Mouse (Mus musculus) myocyte (in vitro differentiated cells): ENCODE measurements around the gene Cerk. TPM values are rescaled to one million over a fixed set of nuclear protein-coding genes. Genes with fewer than 3 reads are reported as not detected.

Experiments used
- H3K27me3 ChIP-seq: one replicate; pipeline ENCODE4 v1.6.1; 2011; ENCODE audit not compliant: control insufficient read depth, insufficient read depth, insufficient read length
- H3K36me3 ChIP-seq: one replicate; pipeline ENCODE4 v1.6.1; 2011; ENCODE audit not compliant: control insufficient read depth, insufficient read depth
- H3K4me2 ChIP-seq: one replicate; pipeline ENCODE4 v1.6.1; 2011; ENCODE audit warnings: low read depth, control low read depth
- H3K4me3 ChIP-seq: one replicate; pipeline ENCODE4 v1.5.1; 2011; ENCODE audit warnings: mild to moderate bottlenecking, control low read depth, moderate library complexity
- H3K79me2 ChIP-seq: one replicate; pipeline ENCODE4 v1.6.1; 2011; ENCODE audit not compliant: control insufficient read depth, insufficient read depth
- H3ac ChIP-seq: one replicate; pipeline ENCODE4 v1.6.1; 2011; ENCODE audit not compliant: control insufficient read depth, insufficient read length
- CEBPB ChIP-seq: IDR thresholded peaks from 2 replicates; pipeline ENCODE4 v1.6.1; 2011; ENCODE audit warnings: mild to moderate bottlenecking, moderate library complexity; ENCODE audit not compliant: poor library complexity, insufficient read depth, severe bottlenecking
- E2F4 ChIP-seq: IDR thresholded peaks from one replicate; pipeline ENCODE4 v1.6.1; 2011; ENCODE audit warnings: mild to moderate bottlenecking, control low read depth, moderate library complexity; ENCODE audit not compliant: insufficient read depth
- MAX ChIP-seq: IDR thresholded peaks from one replicate; pipeline ENCODE4 v1.6.1; 2011; ENCODE audit warnings: low read depth, mild to moderate bottlenecking, control low read depth
- MYOD1 ChIP-seq, 3 experiments: IDR thresholded peaks; one replicate each; pipeline ENCODE4 v1.6.1; 2011; ENCODE audit warnings: control low read depth in 2 of 3, low read depth in 2 of 3, mild to moderate bottlenecking in 2 of 3, moderate library complexity in 1 of 3; ENCODE audit not compliant: insufficient read length in 2 of 3, control insufficient read depth in 1 of 3
- MYOG ChIP-seq, 3 experiments: IDR thresholded peaks; one replicate each; pipeline ENCODE4 v1.6.1; 2011; ENCODE audit warnings: control low read depth in 2 of 3, low read depth in 2 of 3, mild to moderate bottlenecking in 2 of 3; ENCODE audit not compliant: insufficient read length in 2 of 3, control insufficient read depth in 1 of 3, insufficient read depth in 1 of 3
- POLR2A ChIP-seq: IDR thresholded peaks from one replicate; pipeline ENCODE4 v1.6.1; 2011; ENCODE audit warnings: low read depth, mild to moderate bottlenecking, control low read depth, moderate library complexity; ENCODE audit not compliant: insufficient read length
- POLR2AphosphoS2 ChIP-seq: IDR thresholded peaks from one replicate; pipeline ENCODE4 v1.6.1; 2011; ENCODE audit warnings: low read depth, control low read depth; ENCODE audit not compliant: insufficient read length
- REST ChIP-seq: IDR thresholded peaks from one replicate; pipeline ENCODE4 v1.6.1; 2011; ENCODE audit warnings: mild to moderate bottlenecking, control low read depth, moderate library complexity; ENCODE audit not compliant: insufficient read depth, insufficient read length
- SRF ChIP-seq: IDR thresholded peaks from one replicate; pipeline ENCODE4 v1.6.1; 2011; ENCODE audit warnings: low read depth; ENCODE audit not compliant: control insufficient read depth, insufficient read length
- TCF12 ChIP-seq: IDR thresholded peaks from one replicate; pipeline ENCODE4 v1.6.1; 2011; ENCODE audit warnings: mild to moderate bottlenecking, control low read depth; ENCODE audit not compliant: poor library complexity, insufficient read depth, severe bottlenecking
- TCF3 ChIP-seq: IDR thresholded peaks from one replicate; pipeline ENCODE4 v1.6.1; 2011; ENCODE audit warnings: low read depth, control low read depth; ENCODE audit not compliant: insufficient read length
- USF1 ChIP-seq: IDR thresholded peaks from one replicate; pipeline ENCODE4 v1.6.1; 2011; ENCODE audit warnings: low read depth, mild to moderate bottlenecking, control low read depth, moderate library complexity
- polyA plus RNA-seq: library from polyadenylated mRNA; unstranded; fragments of >200 nt; fragmentation: generic; extraction: Trizol; gene quantifications from one replicate; pipeline ENCODE4 v1.2.1, GENCODE M21; 2012; ENCODE audit warnings: missing spikeins

Cerk gene
- polyA plus RNA-seq, 1 experiment = 13.8 TPM

DNA sequence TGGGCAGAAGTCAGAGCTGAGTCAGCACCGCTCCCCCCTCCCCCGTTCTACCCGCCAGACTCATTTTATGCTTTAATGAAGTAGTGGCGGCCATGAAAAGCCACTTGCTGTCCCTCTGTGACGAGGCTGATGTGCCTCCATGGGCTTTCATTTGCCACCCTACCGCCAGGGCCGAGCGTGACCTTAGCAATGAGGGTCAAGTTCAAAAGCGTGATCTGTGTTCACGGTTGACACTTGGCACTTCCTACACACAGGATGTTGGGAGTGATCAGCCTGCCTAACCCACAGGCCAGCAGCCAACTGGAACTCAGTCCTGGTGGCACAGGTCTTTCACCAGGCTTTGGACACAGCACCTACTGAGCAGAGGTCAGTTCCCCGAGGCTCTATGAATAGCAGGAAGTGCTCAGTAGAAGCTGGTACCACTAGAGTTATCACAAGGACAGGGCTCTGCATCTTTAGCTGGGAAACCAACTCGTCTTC lies 32.4 kb downstream of the Cerk start:
- no peak overlapping the region for H3K4me2 ChIP-seq
- no peak overlapping the region for H3K4me3 ChIP-seq
- H3K79me2 ChIP-seq = no peaks in the 10 kb centered on the region
- TF ChIP-seq USF1 (no peak), SRF (no peak), MAX (no peak), POLR2AphosphoS2 (no peak)
- peaks cover 12% of the 10 kb centered on the region for H3K36me3 ChIP-seq
- no peaks in the 10 kb centered on the region for H3K27me3 ChIP-seq
- H3ac ChIP-seq = no peak overlapping the region

DNA sequence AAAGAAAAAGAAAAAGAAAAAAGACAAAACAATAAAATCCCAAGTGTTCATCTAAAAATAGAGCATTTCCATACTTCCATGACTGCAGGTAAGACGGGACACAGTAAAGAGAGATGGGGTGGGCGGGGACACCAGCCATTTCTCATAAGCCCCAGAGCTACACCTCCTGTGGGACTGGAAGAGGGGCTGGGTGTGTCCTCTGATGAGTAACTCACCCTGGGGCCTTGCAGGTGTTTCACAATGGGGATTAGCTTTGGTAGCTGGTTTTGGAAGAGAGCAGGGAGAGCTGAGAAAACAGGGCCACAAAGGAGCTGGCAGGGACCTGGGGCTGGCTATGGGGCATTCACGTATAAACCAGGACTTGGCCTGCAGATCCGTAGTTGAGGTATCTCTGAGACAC lies 35.3 kb downstream of the Cerk start:
- Histone ChIP-seq H3K36me3 (peaks cover 14% of the 10 kb centered on the region), H3K79me2 (no peaks in the 10 kb centered on the region), H3K4me2 (no peak overlapping the region), H3K27me3 (no peaks in the 10 kb centered on the region), H3K4me3 (no peak overlapping the region), H3ac (no peak overlapping the region)
- TF ChIP-seq REST = no peak
- no peak for TF ChIP-seq POLR2A
- TF ChIP-seq CEBPB = no peak
- no peak for TF ChIP-seq TCF3
- TF ChIP-seq TCF12 = no peak
- no peak for TF ChIP-seq MAX
- no peak for TF ChIP-seq SRF
- TF ChIP-seq E2F4 = no peak
- TF ChIP-seq MYOD1 (IDR thresholded peaks at IDR 0.05; ENCODE audit: control insufficient read depth in 1 of 3, insufficient read length in 2 of 3, low read depth in 2 of 3) = no peak
- TF ChIP-seq USF1 = no peak
- TF ChIP-seq MYOG (IDR thresholded peaks at IDR 0.05; ENCODE audit: control insufficient read depth in 1 of 3, insufficient read depth in 1 of 3, insufficient read length in 2 of 3, low read depth in 2 of 3) = no peak
- no peak for TF ChIP-seq POLR2AphosphoS2

DNA sequence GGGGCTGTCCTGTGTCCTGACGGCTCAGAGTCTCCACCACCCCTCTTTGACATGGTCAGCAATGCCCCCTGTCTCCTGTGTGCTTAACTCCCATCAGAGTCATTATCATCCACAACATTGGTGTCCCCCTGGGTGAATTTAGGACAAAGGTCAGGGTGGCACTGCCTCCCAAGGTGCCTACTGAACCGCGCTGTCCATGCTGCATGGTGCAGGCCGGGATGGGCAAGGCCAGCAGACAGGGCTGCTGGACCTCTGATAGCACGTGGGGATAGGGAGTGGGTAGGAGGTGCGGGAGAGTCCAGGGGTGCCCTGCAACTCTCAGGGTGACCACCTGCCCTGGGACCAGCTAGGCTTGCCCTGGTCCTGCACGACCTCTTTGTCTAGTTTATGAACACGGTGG lies 39.0 kb downstream of the Cerk start:
- no peak for TF ChIP-seq POLR2AphosphoS2
- TF ChIP-seq REST = no peak
- no peak for TF ChIP-seq MYOG (IDR thresholded peaks at IDR 0.05; ENCODE audit: control insufficient read depth in 1 of 3, insufficient read depth in 1 of 3, insufficient read length in 2 of 3, low read depth in 2 of 3)
- TF ChIP-seq MAX = no peak
- TF ChIP-seq CEBPB = no peak
- TF ChIP-seq TCF12 = no peak
- TF ChIP-seq POLR2A = no peak
- TF ChIP-seq USF1 = no peak
- TF ChIP-seq TCF3 = no peak
- no peak for TF ChIP-seq E2F4
- TF ChIP-seq SRF = no peak
- no peak for TF ChIP-seq MYOD1 (IDR thresholded peaks at IDR 0.05; ENCODE audit: control insufficient read depth in 1 of 3, insufficient read length in 2 of 3, low read depth in 2 of 3)
- Histone ChIP-seq H3K36me3 (peaks cover 9% of the 10 kb centered on the region), H3K4me3 (no peak overlapping the region)

DNA sequence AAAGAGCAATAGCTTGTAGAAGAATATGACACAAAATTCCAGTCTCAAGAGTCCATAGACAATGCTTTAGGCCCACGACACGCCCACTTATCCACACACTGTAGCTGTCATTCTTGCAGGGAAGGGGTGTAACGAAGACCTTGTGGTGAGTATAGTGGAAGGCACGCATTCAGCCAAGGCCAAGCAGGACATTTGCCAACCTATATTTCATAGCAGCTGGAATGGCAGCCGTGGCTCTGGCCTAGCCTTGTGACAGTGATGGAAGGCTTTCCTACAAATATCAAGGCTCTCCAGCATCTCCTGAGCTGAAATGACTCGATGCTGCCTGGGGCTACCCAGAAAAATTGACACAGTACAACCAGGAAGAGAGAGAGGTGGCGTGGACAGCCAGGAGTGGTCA lies 40.9 kb downstream of the Cerk start:
- Histone ChIP-seq H3K79me2 (no peaks in the 10 kb centered on the region), H3K27me3 (no peaks in the 10 kb centered on the region), H3K4me3 (no peak overlapping the region), H3K36me3 (peaks cover 4% of the 10 kb centered on the region), H3ac (no peak overlapping the region), H3K4me2 (no peak overlapping the region)
- TF ChIP-seq MAX = no peak
- peak in 2 of 3 experiments; percentile 40 to 65 for TF ChIP-seq MYOD1 (IDR thresholded peaks at IDR 0.05; ENCODE audit: control insufficient read depth in 1 of 3, insufficient read length in 2 of 3, low read depth in 2 of 3)
- TF ChIP-seq MYOG (IDR thresholded peaks at IDR 0.05; ENCODE audit: control insufficient read depth in 1 of 3, insufficient read depth in 1 of 3, insufficient read length in 2 of 3, low read depth in 2 of 3) = peak in 2 of 3 experiments; percentile 30 to 66

More for the DNA sequence above, 39.0 kb downstream of the Cerk start:
- Histone ChIP-seq H3K4me2 (no peak overlapping the region), H3ac (no peak overlapping the region), H3K79me2 (no peaks in the 10 kb centered on the region), H3K27me3 (no peaks in the 10 kb centered on the region)

DNA sequence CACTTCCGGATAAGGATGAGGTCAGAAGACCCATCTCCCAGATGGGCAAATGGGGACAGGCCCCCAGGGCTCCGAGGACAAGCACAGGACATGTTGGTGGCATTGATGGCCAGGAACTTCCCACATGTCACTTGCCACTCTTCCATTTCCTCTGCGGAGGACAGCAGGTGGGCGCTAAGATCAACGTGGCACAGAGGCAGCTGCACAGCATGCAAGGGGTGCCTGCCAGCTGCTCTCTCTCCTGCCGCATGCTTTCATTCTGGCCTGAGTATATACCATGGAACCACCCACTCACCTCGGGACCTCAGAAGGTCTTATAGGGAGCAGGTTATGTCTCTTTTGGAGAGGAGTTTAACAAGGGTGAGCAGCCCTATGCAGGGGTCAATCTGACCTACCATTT lies 41.4 kb downstream of the Cerk start:
- H3K79me2 ChIP-seq = no peaks in the 10 kb centered on the region
- no peak overlapping the region for H3K4me3 ChIP-seq
- peaks cover 4% of the 10 kb centered on the region for H3K36me3 ChIP-seq
- no peak overlapping the region for H3K4me2 ChIP-seq
- TF ChIP-seq MYOG (IDR thresholded peaks at IDR 0.05; ENCODE audit: control insufficient read depth in 1 of 3, insufficient read depth in 1 of 3, insufficient read length in 2 of 3, low read depth in 2 of 3) (peak in 2 of 3 experiments; percentile 98 to 99), REST (no peak), TCF12 (peak; percentile 67), TCF3 (peak; percentile 94), MYOD1 (IDR thresholded peaks at IDR 0.05; ENCODE audit: control insufficient read depth in 1 of 3, insufficient read length in 2 of 3, low read depth in 2 of 3) (peak; percentile 17 to 98 (median 94))
- no peak overlapping the region for H3ac ChIP-seq
- no peaks in the 10 kb centered on the region for H3K27me3 ChIP-seq
